Mouse (Mus musculus): ENCODE data around the gene Plcg2.

- TF ChIP-seq POLR2AphosphoS5 (IDR thresholded peaks at IDR 0.05; ENCODE audit: insufficient replicate concordance, low read depth, low read length) (no peak), GATA1 (IDR thresholded peaks at IDR 0.05; ENCODE audit: borderline replicate concordance, low read length) (no peak), TAL1 (conservative IDR thresholded peaks at IDR 0.05; ENCODE audit: low read depth, low read length) (no peak), CTCF (IDR thresholded peaks at IDR 0.05; ENCODE audit: low read depth, low read length) (peak; percentile 8; the same call in 1 of the 2 replicates), GATA2 (IDR thresholded peaks at IDR 0.05; ENCODE audit: borderline replicate concordance, low read depth, low read length) (no peak)
Observed at GRCm38 (mm10) chr8:117465250-117465649, 32.8 kb upstream of the Plcg2 start.

Data from G1E (cell line).